8 mouse cellular contexts compared by ENCODE assay signal in genomic region chr14:78537551-78537950, GRCm38 (mm10). TPM values are rescaled to one million over a fixed set of nuclear protein-coding genes. Genes with fewer than 3 reads are reported as not detected.
DNase-seq lines count a peak whose midpoint lies in the region; ATAC-seq lines count a peak whose summit lies in the region.

No protein-coding gene starts in this region.

- H3K4me2 ChIP-seq in embryonic facial prominence, embryonic 14.5 days (ENCODE audit: low read depth, low read length): peak overlapping the region; percentile 70
- peak overlapping the region; percentile 84; the same call in 1 of the 2 replicates for H3K4me2 ChIP-seq in intestine, embryonic 15.5 days (replicated peaks)
- peak overlapping the region; percentile 88 for H3K4me2 ChIP-seq in liver, embryonic 13.5 days
- peak overlapping the region; percentile 66; the same call in 1 of the 2 replicates for H3K4me2 ChIP-seq in stomach, embryonic 16.5 days (ENCODE audit: low read depth, low read length)

- H3K27ac ChIP-seq in embryonic facial prominence, embryonic 14.5 days (replicated peaks; ENCODE audit: low read depth, low read length): peak overlapping the region; percentile 65; the same call in 1 of the 2 replicates
- H3K27ac ChIP-seq in intestine, embryonic 15.5 days: peak overlapping the region; percentile 93; the same call in 1 of the 2 replicates
- H3K27ac ChIP-seq in liver, embryonic 13.5 days: no peak overlapping the region
- H3K27ac ChIP-seq in stomach, embryonic 16.5 days (ENCODE audit: low read length): peak overlapping the region; percentile 86

- peaks cover 25% of the 10 kb centered on the region for H3K4me1 ChIP-seq in megakaryocyte, embryonic 14.5 days
- peaks cover 7% of the 10 kb centered on the region; the same call in 1 of the 2 replicates for H3K4me1 ChIP-seq in embryonic facial prominence, embryonic 14.5 days (ENCODE audit: control insufficient read depth, insufficient read depth, low read length)
- H3K4me1 ChIP-seq in intestine, embryonic 15.5 days (replicated peaks): peaks cover 13% of the 10 kb centered on the region; the same call in 1 of the 2 replicates
- peaks cover 33% of the 10 kb centered on the region for H3K4me1 ChIP-seq in liver, embryonic 13.5 days (replicated peaks)
- H3K4me1 ChIP-seq in stomach, embryonic 16.5 days (ENCODE audit: control insufficient read depth, insufficient read depth, low read length): peaks cover 19% of the 10 kb centered on the region

- peak overlapping the region; percentile 94; the same call in 1 of the 2 replicates for H3K9ac ChIP-seq in embryonic facial prominence, embryonic 14.5 days (ENCODE audit: low read depth, low read length)
- H3K9ac ChIP-seq in intestine, embryonic 15.5 days: no peak overlapping the region
- peak overlapping the region; percentile 93; the same call in 1 of the 2 replicates for H3K9ac ChIP-seq in liver, embryonic 13.5 days
- peak overlapping the region; percentile 95 for H3K9ac ChIP-seq in stomach, embryonic 16.5 days (ENCODE audit: low read length)

- no peaks in the 10 kb centered on the region for H3K9me3 ChIP-seq in megakaryocyte, embryonic 14.5 days
- no peaks in the 10 kb centered on the region for H3K9me3 ChIP-seq in embryonic facial prominence, embryonic 14.5 days (ENCODE audit: control insufficient read depth, low read length)
- no peaks in the 10 kb centered on the region for H3K9me3 ChIP-seq in intestine, embryonic 15.5 days
- H3K9me3 ChIP-seq in liver, embryonic 13.5 days (replicated peaks): no peaks in the 10 kb centered on the region
- no peaks in the 10 kb centered on the region for H3K9me3 ChIP-seq in stomach, embryonic 16.5 days (replicated peaks; ENCODE audit: control insufficient read depth, low read length)

- no peaks in the 10 kb centered on the region for H3K36me3 ChIP-seq in megakaryocyte, embryonic 14.5 days (replicated peaks; ENCODE audit: low read length)
- H3K36me3 ChIP-seq in embryonic facial prominence, embryonic 14.5 days (ENCODE audit: control insufficient read depth, insufficient read depth, low read length): no peaks in the 10 kb centered on the region
- no peaks in the 10 kb centered on the region for H3K36me3 ChIP-seq in intestine, embryonic 15.5 days
- H3K36me3 ChIP-seq in liver, embryonic 13.5 days: no peaks in the 10 kb centered on the region
- H3K36me3 ChIP-seq in stomach, embryonic 16.5 days (ENCODE audit: control insufficient read depth, insufficient read depth, low read length): no peaks in the 10 kb centered on the region

- no peak for ATAC-seq in megakaryocyte, adult 5-6 weeks (ENCODE audit: poor library complexity, severe bottlenecking)
- no peak for ATAC-seq in embryonic facial prominence, embryonic 14.5 days (ENCODE audit: low read depth)
- ATAC-seq in intestine, embryonic 15.5 days: no peak
- no peak for ATAC-seq in liver, embryonic 13.5 days (ENCODE audit: low read depth)
- no peak for ATAC-seq in stomach, embryonic 16.5 days (ENCODE audit: insufficient read depth, low FRiP score)

- 46% methylated on average over 6 of the region's 6 CpGs for WGBS in embryonic facial prominence, embryonic 14.5 days
- WGBS in intestine, embryonic 15.5 days: 45% methylated on average over 6 of the region's 6 CpGs
- WGBS in liver, embryonic 13.5 days (ENCODE audit: insufficient replicate concordance): 55% methylated on average over 6 of the region's 6 CpGs
- WGBS in stomach, embryonic 16.5 days: 40% methylated on average over 6 of the region's 6 CpGs

- no peak for DNase-seq in embryonic facial prominence, embryonic 14.5 days (ENCODE audit: low spot score)
- no peak for DNase-seq in liver, embryonic 13.5 days
- DNase-seq in MN1 (ENCODE audit: low spot score): no peak
- DNase-seq in lung, postnatal 4 days: no peak

- H3K4me3 ChIP-seq in megakaryocyte, embryonic 14.5 days (replicated peaks): peak overlapping the region; percentile 99
- peak overlapping the region; percentile 82; the same call in 1 of the 2 replicates for H3K4me3 ChIP-seq in embryonic facial prominence, embryonic 14.5 days (ENCODE audit: low read depth, low read length)
- no peak overlapping the region for H3K4me3 ChIP-seq in intestine, embryonic 15.5 days (replicated peaks)
- peak overlapping the region; percentile 88 for H3K4me3 ChIP-seq in liver, embryonic 13.5 days (replicated peaks)
- H3K4me3 ChIP-seq in stomach, embryonic 16.5 days (replicated peaks; ENCODE audit: low read length): 0 out of 2 replicates have a peak overlapping the region, but pooled peaks have one; percentile 87

- H3K27me3 ChIP-seq in megakaryocyte, embryonic 14.5 days (replicated peaks): no peaks in the 10 kb centered on the region
- H3K27me3 ChIP-seq in embryonic facial prominence, embryonic 14.5 days (replicated peaks; ENCODE audit: control insufficient read depth, insufficient read depth, low read length): no peaks in the 10 kb centered on the region
- no peaks in the 10 kb centered on the region for H3K27me3 ChIP-seq in intestine, embryonic 15.5 days (replicated peaks)
- H3K27me3 ChIP-seq in liver, embryonic 13.5 days: no peaks in the 10 kb centered on the region
- no peaks in the 10 kb centered on the region for H3K27me3 ChIP-seq in stomach, embryonic 16.5 days (ENCODE audit: control insufficient read depth, insufficient read depth, low read length)

RNA-seq across cellular contexts. Expression of gene Akap11, which starts 0.9 kb away (rescaled TPM):
- 0.18 TPM in 1 of 2 replicates, not detected in the other for polyA plus RNA-seq in megakaryocyte, embryonic 14.5 days (2012; ENCODE audit: insufficient read depth, low replicate concordance)
- total RNA-seq in megakaryocyte, adult 5-6 weeks (2015): 22.0 and 24.6 TPM in 2 replicates
- total RNA-seq in megakaryocyte, adult 5-6 weeks (2017): 30.9 and 33.9 TPM in 2 replicates
- polyA plus RNA-seq in embryonic facial prominence, embryonic 14.5 days (2014; fragmentation: Nextera tagmentation; extraction: Ambion mirVana): 18.6 and 19.3 TPM in 2 replicates
- polyA plus RNA-seq in intestine, embryonic 15.5 days (2015; fragmentation: Nextera tagmentation; extraction: Ambion mirVana): 16.4 and 17.7 TPM in 2 replicates
- 6.9 and 9.4 TPM in 2 replicates for polyA plus RNA-seq in liver, embryonic 13.5 days (2015; fragmentation: Nextera tagmentation; extraction: Ambion mirVana)
- 16.3 and 17.6 TPM in 2 replicates for polyA plus RNA-seq in stomach, embryonic 16.5 days (2015; fragmentation: Nextera tagmentation; extraction: Ambion mirVana)
